9 mouse cellular contexts compared by ENCODE assay signal in the genomic region with DNA sequence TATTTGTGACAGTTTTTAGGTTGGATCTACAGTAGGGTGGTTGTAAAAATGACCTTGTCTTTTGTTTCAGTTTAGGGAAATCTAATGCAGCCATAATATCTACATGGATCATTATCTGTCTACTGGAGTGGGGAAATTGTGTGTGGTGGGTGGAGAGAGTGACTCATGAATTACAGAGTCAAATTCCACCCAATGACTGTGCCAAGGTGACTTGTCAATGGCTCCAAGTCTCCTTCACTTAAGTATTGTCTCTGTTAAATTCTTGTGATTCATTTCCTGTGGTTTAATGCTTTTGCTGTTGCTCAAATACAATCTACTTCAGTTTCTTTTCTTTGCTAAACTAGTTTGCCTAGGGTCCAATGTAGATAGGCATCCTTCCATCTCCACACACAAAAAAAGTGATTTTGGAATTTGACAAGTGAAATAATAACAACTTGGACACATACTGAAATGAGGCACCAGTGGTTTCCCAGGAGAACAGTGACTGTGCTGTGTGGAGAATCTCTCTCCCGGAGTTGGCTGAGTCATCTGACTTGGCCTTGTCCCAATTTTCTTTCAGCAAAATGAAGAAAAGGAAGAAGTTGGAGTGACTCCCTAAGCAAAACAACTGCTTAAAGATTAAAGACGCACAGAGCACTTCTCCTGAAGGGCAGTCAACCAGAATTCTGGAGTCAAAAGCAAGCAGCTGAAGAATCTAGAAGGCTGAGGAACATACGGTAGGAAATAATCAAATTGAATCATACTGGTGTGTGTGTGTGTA.
DNase-seq lines count a peak whose midpoint lies in the region; ATAC-seq and TF ChIP-seq lines count a peak whose summit lies in the region.
"Had no signal": no experiment of that assay in that cellular context is flagged by ENCODE, and none has a peak within 500 bp of the region (broad histone marks: within the 10 kb centered on the region; RNA-seq: fewer than 3 reads in every experiment).

No protein-coding gene starts in this region.

- no peaks in the 10 kb centered on the region for H3K79me2 ChIP-seq in myocyte (ENCODE audit: control insufficient read depth, insufficient read depth)

- H3K36me3 ChIP-seq in heart, embryonic 11.5 days (ENCODE audit: control insufficient read depth, insufficient read depth, low read length) = no peaks in the 10 kb centered on the region
- no peaks in the 10 kb centered on the region for H3K36me3 ChIP-seq in myocyte (ENCODE audit: control insufficient read depth, insufficient read depth)
- H3K36me3 ChIP-seq: hindbrain, embryonic 15.5 days had no signal

- 29% methylated on average over 3 of the region's 3 CpGs for WGBS in lung, adult 2 months
- WGBS in heart, embryonic 11.5 days (ENCODE audit: insufficient replicate concordance) = 51% methylated on average over 3 of the region's 3 CpGs

- no peaks in the 10 kb centered on the region for H3K27me3 ChIP-seq in heart, embryonic 11.5 days (ENCODE audit: control insufficient read depth, insufficient read depth, low read length)
- H3K27me3 ChIP-seq in myocyte (ENCODE audit: control insufficient read depth, insufficient read depth, insufficient read length) = no peaks in the 10 kb centered on the region
- H3K27me3 ChIP-seq: hindbrain, embryonic 15.5 days had no signal

- H3ac ChIP-seq in myocyte (ENCODE audit: control insufficient read depth, insufficient read length) = no peak overlapping the region

- peak; percentile 4 to 9 for DNase-seq in lung, adult 18-20 months
- DNase-seq in lung, adult 2 months = no peak
- peak; percentile 75 for DNase-seq in brain, embryonic 14.5 days (ENCODE audit: low read depth)
- DNase-seq in layer of hippocampus, adult 2 months (ENCODE audit: low spot score in 2 of 2) = peak; percentile 16 to 29
- DNase-seq in spleen, postnatal 10 days (ENCODE audit: low spot score in 2 of 2) = no peak
- no peak for DNase-seq in B cell, adult 2 months

- no peaks in the 10 kb centered on the region for H3K9me3 ChIP-seq in heart, embryonic 11.5 days (replicated peaks; ENCODE audit: control insufficient read depth, low read length)
- H3K9me3 ChIP-seq: hindbrain, embryonic 15.5 days had no signal

- H3K9ac ChIP-seq in heart, embryonic 11.5 days (ENCODE audit: low read depth, low read length) = no peak overlapping the region
- H3K9ac ChIP-seq: hindbrain, embryonic 15.5 days had no signal

- no peaks in the 10 kb centered on the region for H3K4me1 ChIP-seq in lung, adult 2 months (ENCODE audit: control insufficient read depth, insufficient read depth, low read length)
- H3K4me1 ChIP-seq in heart, embryonic 11.5 days (ENCODE audit: control insufficient read depth, insufficient read depth, low read length) = no peaks in the 10 kb centered on the region
- H3K4me1 ChIP-seq: hindbrain, embryonic 15.5 days had no signal

- H3K27ac ChIP-seq in heart, embryonic 11.5 days (ENCODE audit: low read depth, low read length) = 0 out of 2 replicates have a peak overlapping the region, but pooled peaks have one; percentile 3
- no peak overlapping the region for H3K27ac ChIP-seq in layer of hippocampus, adult 2 months
- H3K27ac ChIP-seq: hindbrain, embryonic 15.5 days had no signal

- H3K4me2 ChIP-seq in heart, embryonic 11.5 days = no peak overlapping the region
- peak overlapping the region; percentile 59 for H3K4me2 ChIP-seq in myocyte (ENCODE audit: low read depth)
- H3K4me2 ChIP-seq: hindbrain, embryonic 15.5 days had no signal

- ATAC-seq in heart, embryonic 11.5 days (replicated peaks; ENCODE audit: insufficient number of reproducible peaks, low FRiP score, low TSS enrichment) = peak; percentile 42; the same call in 1 of the 2 replicates

- no peak for TF ChIP-seq CTCF in lung, adult 2 months (IDR thresholded peaks at IDR 0.05; ENCODE audit: insufficient read depth, low read length)
- TF ChIP-seq CTCF in brain, embryonic 14.5 days (IDR thresholded peaks at IDR 0.05; ENCODE audit: borderline replicate concordance, extremely low read depth, insufficient read depth, insufficient read length) = no peak
- no peak for TF ChIP-seq CTCF in layer of hippocampus, adult 2 months (conservative IDR thresholded peaks at IDR 0.05)

- H3K4me3 ChIP-seq in lung, adult 2 months (replicated peaks; ENCODE audit: extremely low read depth, low read depth, low read length) = no peak overlapping the region
- no peak overlapping the region for H3K4me3 ChIP-seq in heart, embryonic 11.5 days (ENCODE audit: low read depth, low read length)
- no peak overlapping the region for H3K4me3 ChIP-seq in layer of hippocampus, adult 2 months
- no peak overlapping the region for H3K4me3 ChIP-seq in myocyte
- H3K4me3 ChIP-seq: hindbrain, embryonic 15.5 days had no signal

- no peak for TF ChIP-seq POLR2A in lung, adult 2 months (IDR thresholded peaks at IDR 0.05; ENCODE audit: borderline replicate concordance, extremely low read depth, low read depth, low read length)
- no peak for TF ChIP-seq POLR2A in brain, embryonic 14.5 days (IDR thresholded peaks at IDR 0.05; ENCODE audit: borderline replicate concordance, extremely low read depth, insufficient read depth, insufficient read length, poor library complexity, severe bottlenecking)
- no peak for TF ChIP-seq POLR2A in myocyte (IDR thresholded peaks at IDR 0.05; ENCODE audit: insufficient read length, low read depth)

TF ChIP-seq in myocyte, 11 proteins besides CTCF, POLR2A, EP300 and RAD21:
- TF ChIP-seq POLR2AphosphoS2 (IDR thresholded peaks at IDR 0.05; ENCODE audit: insufficient read length, low read depth) = no peak
- no peak for TF ChIP-seq MYOG (IDR thresholded peaks at IDR 0.05; ENCODE audit: control insufficient read depth in 1 of 3, insufficient read depth in 1 of 3, insufficient read length in 2 of 3, low read depth in 2 of 3)
- TF ChIP-seq SRF (IDR thresholded peaks at IDR 0.05; ENCODE audit: control insufficient read depth, insufficient read length, low read depth) = no peak
- no peak for TF ChIP-seq TCF3 (IDR thresholded peaks at IDR 0.05; ENCODE audit: insufficient read length, low read depth)
- TF ChIP-seq MAX (IDR thresholded peaks at IDR 0.05; ENCODE audit: low read depth) = no peak
TF ChIP-seq in myocyte: peak in this region for 0.

Comparison
In these comparisons a context has a peak if more than half of its experiments do, and no peak if none do; other contexts are left out.
1. DNase-seq: peak in lung, adult 18-20 months (2 of 2), brain, embryonic 14.5 days (single experiment) and layer of hippocampus, adult 2 months (2 of 2); none in lung, adult 2 months (single experiment), spleen, postnatal 10 days (0 of 2) and B cell, adult 2 months (0 of 2).